Mouse (Mus musculus) limb, embryonic 14.5 days (tissue): ENCODE data around the gene Vmn1r75. TPM values are rescaled to one million over a fixed set of nuclear protein-coding genes. Genes with fewer than 3 reads are reported as not detected.

Experiments
- ATAC-seq: fragments of 200-750 bp; cut with Nextera tagmentation; 2 replicates; pipeline ENCODE4 v1.8.0; 2017; ENCODE audit warnings: low read depth, moderate number of reproducible peaks, moderate TSS enrichment; ENCODE audit not compliant: low FRiP score
- DNase-seq: peaks from one replicate; pipeline ENCODE4 v3.0.0-alpha.2; 2015; ENCODE audit warnings: low spot score
- H3K27ac ChIP-seq: fragments of 300-500 bp; sonication (generic); replicated peaks from 2 replicates; pipeline ENCODE4 v1.5.1; 2014; ENCODE audit warnings: low read depth, mild to moderate bottlenecking, low read length, moderate library complexity, mixed read lengths
- H3K27me3 ChIP-seq: fragments of 300-500 bp; sonication (generic); 2 replicates; pipeline ENCODE4 v1.6.1; 2014; ENCODE audit warnings: low read length, mixed read lengths; ENCODE audit not compliant: control insufficient read depth, insufficient read depth
- H3K36me3 ChIP-seq: fragments of 300-500 bp; sonication (generic); 2 replicates; pipeline ENCODE4 v1.6.1; 2014; ENCODE audit warnings: mild to moderate bottlenecking, low read length, moderate library complexity, mixed read lengths; ENCODE audit not compliant: control insufficient read depth, insufficient read depth
- H3K4me1 ChIP-seq: fragments of 300-500 bp; sonication (generic); 2 replicates; pipeline ENCODE4 v1.6.1; 2014; ENCODE audit warnings: antibody characterized with exemption, low read length, mixed read lengths; ENCODE audit not compliant: control insufficient read depth, insufficient read depth
- H3K4me2 ChIP-seq: fragments of 300-500 bp; sonication (generic); replicated peaks from 2 replicates; pipeline ENCODE4 v1.6.1; 2014; ENCODE audit warnings: low read depth, mild to moderate bottlenecking, low read length, moderate library complexity; ENCODE audit not compliant: severe bottlenecking
- H3K4me3 ChIP-seq: fragments of 300-500 bp; sonication (generic); replicated peaks from 2 replicates; pipeline ENCODE4 v1.5.1; 2014; ENCODE audit warnings: low read length
- H3K9ac ChIP-seq: fragments of 300-500 bp; sonication (generic); 2 replicates; pipeline ENCODE4 v1.6.1; 2014; ENCODE audit warnings: mild to moderate bottlenecking, low read depth, low read length, moderate library complexity; ENCODE audit not compliant: severe bottlenecking
- H3K9me3 ChIP-seq: fragments of 300-500 bp; sonication (generic); 2 replicates; pipeline ENCODE4 v1.6.1; 2016; ENCODE audit warnings: low read length; ENCODE audit not compliant: control insufficient read depth
- POLR2A ChIP-seq: fragments of 200-500 bp; IDR thresholded peaks from 2 replicates; pipeline ENCODE4 v1.8.0; 2012; ENCODE audit warnings: inconsistent platforms, mild to moderate bottlenecking, moderate library complexity, borderline replicate concordance; ENCODE audit not compliant: insufficient read depth, insufficient read length; ENCODE audit errors: extremely low read depth
- WGBS: fragments of 180-500 bp; shearing (Covaris S2); extraction: QIAGEN DNeasy Blood & Tissue Kit; methylation state at CpG from one replicate; pipeline ENCODE4 v1.1.7; 2014; 5-methylcytosine and 5-hydroxymethylcytosine counted together
- polyA plus RNA-seq, 2 experiments: library from polyadenylated mRNA; depleted of rRNA in 1 of 2; stranded (reverse) in 1 of 2; unstranded in 1 of 2; fragments of >200 nt; fragmentation: Nextera tagmentation in 1 of 2; extraction: Ambion mirVana in 1 of 2; gene quantifications; 2 replicates each; pipeline versions ENCODE4 v1.2.1 to v1.2.3; 2012 to 2014

Vmn1r75 gene
- not detected in 2 replicates for polyA plus RNA-seq (2012; rRNA removed)
- not detected in 2 replicates for polyA plus RNA-seq (2014; fragmentation: Nextera tagmentation; extraction: Ambion mirVana)

DNA sequence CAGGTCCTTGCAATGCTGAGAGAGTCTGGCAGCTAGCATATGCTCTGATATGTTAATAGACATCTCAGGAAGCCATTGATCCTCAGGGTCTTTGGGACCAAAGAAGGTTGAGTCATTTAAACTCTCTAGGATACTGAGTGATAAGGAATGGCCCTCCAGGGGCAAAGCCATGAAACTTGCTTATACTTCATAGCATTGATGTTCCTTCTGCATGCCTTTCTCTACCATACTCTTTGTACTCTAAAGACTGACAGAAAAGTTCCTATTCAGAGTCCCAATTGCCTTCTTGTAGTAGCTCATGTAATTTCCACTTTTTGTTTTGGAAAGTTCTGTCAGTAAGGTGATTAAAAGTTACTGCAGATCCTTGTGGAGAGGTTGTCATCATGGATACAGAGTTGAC lies at the start of gene Vmn1r75:
Gene Vmn1r75 (plus strand): TSS at position 301 of the 400 bp plus-strand sequence.
- no peak for DNase-seq
- no peak for ATAC-seq
- TF ChIP-seq POLR2A = no peak

DNA sequence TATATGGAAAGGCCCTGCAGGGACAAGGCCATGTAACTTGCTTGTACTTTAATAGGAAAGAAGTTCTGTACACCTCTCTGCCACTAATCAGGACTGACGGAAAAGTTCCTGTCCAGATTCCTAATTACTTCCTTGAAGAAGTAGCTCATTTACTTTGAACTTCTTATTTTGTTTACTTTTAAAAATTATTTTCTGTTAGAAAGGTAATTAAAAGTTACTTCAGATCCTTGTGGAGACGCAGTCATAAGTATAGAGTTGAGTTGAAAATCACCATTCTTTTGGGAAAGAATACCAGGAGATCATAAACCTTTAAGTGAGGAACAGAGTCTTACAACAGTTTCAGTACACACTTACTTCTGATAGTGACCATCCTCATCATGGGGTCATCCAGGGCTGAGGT lies 40.8 kb upstream of the Vmn1r75 start, which contains the start of gene Vmn1r74:
Gene Vmn1r74 (plus strand): TSS at position 301 of the 400 bp plus-strand sequence.
- Histone ChIP-seq H3K27ac (no peak within 1 kb of the TSS), H3K4me2 (no peak within 1 kb of the TSS), H3K4me1 (no peaks in the 10 kb centered on the region), H3K9me3 (peaks cover 3% of the 10 kb centered on the region; the same call in 1 of the 2 replicates), H3K27me3 (no peaks in the 10 kb centered on the region), H3K4me3 (no peak within 1 kb of the TSS), H3K9ac (no peak within 1 kb of the TSS), H3K36me3 (no peaks in the 10 kb centered on the region)
- DNase-seq (no peak), ATAC-seq (no peak)
- no peak for TF ChIP-seq POLR2A
- 76% methylated on average over 2 of the region's 2 CpGs for WGBS

More for the DNA sequence above, at the start of gene Vmn1r75:
- H3K27me3 ChIP-seq = no peaks in the 10 kb centered on the region
- no peak within 1 kb of the TSS for H3K27ac ChIP-seq
- H3K9ac ChIP-seq = no peak within 1 kb of the TSS
- peaks cover 4% of the 10 kb centered on the region; the same call in 1 of the 2 replicates for H3K9me3 ChIP-seq
- no peak within 1 kb of the TSS for H3K4me2 ChIP-seq
- H3K4me1 ChIP-seq = no peaks in the 10 kb centered on the region
- H3K36me3 ChIP-seq = no peaks in the 10 kb centered on the region
- no peak within 1 kb of the TSS for H3K4me3 ChIP-seq

Other genes starting within 250 kb of the Vmn1r75 start
- gene Vmn1r72, start 194.5 kb upstream of the Vmn1r75 start, polyA plus RNA-seq (2012; rRNA removed) = not detected in 2 replicates
- gene Vmn1r72, start 194.5 kb upstream of the Vmn1r75 start, polyA plus RNA-seq (2014; fragmentation: Nextera tagmentation; extraction: Ambion mirVana) = not detected in 2 replicates
- not detected in 2 replicates for gene Vmn1r73, start 144.4 kb upstream of the Vmn1r75 start, polyA plus RNA-seq (2012; rRNA removed)
- not detected in 2 replicates for gene Vmn1r73, start 144.4 kb upstream of the Vmn1r75 start, polyA plus RNA-seq (2014; fragmentation: Nextera tagmentation; extraction: Ambion mirVana)
- gene Vmn1r74, start 40.6 kb upstream of the Vmn1r75 start, polyA plus RNA-seq (2012; rRNA removed) = not detected in 2 replicates
- not detected in 2 replicates for gene Vmn1r74, start 40.6 kb upstream of the Vmn1r75 start, polyA plus RNA-seq (2014; fragmentation: Nextera tagmentation; extraction: Ambion mirVana)
- not detected in 2 replicates for gene Vmn1r76, start 63.6 kb downstream of the Vmn1r75 start, polyA plus RNA-seq (2012; rRNA removed)
- not detected in 2 replicates for gene Vmn1r76, start 63.6 kb downstream of the Vmn1r75 start, polyA plus RNA-seq (2014; fragmentation: Nextera tagmentation; extraction: Ambion mirVana)
- not detected in 2 replicates for gene Vmn1r77, start 162.1 kb downstream of the Vmn1r75 start, polyA plus RNA-seq (2012; rRNA removed)
- gene Vmn1r77, start 162.1 kb downstream of the Vmn1r75 start, polyA plus RNA-seq (2014; fragmentation: Nextera tagmentation; extraction: Ambion mirVana) = not detected in 2 replicates